Mouse (Mus musculus) lung, postnatal 25 days (tissue): ENCODE measurements around the gene Usp19.

Source experiments
- DNase-seq: peaks from one replicate; pipeline ENCODE4 v3.0.0; 2022; ENCODE audit warnings: low spot score

The Usp19 gene

GRCm38 (mm10) chr9:108469430-108469829 is 21.0 kb upstream of the Usp19 start:
- no peak for DNase-seq

DNA sequence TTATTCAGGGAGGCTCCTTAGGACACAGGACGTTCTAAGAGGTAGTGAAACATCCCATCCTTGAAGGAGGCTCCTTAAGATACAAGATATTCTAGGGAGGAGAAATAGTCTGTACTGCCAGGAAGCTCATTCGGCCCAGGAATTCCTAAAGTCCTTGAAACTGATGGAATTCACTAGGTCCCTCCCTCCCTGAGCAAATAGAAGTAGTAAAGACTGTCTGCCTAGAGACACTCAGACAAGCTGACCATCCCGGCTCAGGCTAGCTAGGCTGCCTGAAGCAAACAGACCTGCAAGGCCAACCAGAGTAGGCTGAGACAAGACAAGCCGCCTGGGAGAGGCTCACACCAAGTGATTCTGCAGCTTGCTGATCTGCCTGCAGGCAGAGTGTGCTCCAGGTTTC is 20.6 kb upstream of the Usp19 start:
- no peak for DNase-seq

DNA sequence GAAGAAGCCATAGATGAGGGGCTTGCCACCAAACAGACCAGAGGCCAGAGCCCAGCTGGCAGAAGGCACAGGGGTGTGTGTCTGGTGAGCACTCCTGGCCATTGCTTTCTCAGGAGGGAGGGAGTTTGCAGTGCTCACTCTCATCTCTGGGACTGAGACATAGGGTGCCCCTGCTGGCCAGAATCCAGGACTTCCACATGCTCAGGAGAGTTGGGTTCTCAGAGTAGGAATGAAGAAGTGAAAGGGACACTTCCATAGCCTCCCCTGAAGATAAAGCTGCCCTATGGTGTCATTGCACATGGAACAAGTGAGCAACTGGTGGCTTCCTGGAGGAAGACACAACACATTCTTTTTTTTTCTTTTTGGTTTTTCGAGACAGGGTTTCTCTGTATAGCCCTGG is 15.9 kb upstream of the Usp19 start:
- DNase-seq, result no peak

DNA sequence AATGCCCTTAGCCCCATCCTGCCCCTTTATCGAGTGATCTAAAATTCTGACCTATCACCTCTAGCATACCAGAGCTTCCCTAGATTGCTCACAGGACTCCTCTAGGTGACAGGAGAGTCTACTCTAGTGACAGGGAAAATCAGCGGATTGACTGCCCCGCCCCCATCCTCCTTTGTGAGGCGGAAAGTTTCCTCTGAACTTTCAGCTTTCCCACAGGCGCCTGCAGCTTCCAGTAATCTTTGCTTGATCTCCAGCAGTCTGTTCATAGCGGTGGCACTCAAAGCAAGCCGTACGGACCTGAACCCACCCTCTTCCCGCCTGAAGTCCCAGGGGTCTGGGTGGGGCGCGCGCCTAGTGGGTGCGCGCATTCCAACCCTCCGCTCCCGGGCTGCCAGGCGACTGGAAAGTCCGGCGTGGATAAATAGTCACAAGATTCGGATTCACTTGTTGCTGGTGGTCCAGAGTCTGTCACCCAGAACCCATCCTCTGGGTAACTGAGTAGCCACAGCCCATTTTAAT is 11.7 kb upstream of the Usp19 start:
- peak; percentile 84 for DNase-seq

DNA sequence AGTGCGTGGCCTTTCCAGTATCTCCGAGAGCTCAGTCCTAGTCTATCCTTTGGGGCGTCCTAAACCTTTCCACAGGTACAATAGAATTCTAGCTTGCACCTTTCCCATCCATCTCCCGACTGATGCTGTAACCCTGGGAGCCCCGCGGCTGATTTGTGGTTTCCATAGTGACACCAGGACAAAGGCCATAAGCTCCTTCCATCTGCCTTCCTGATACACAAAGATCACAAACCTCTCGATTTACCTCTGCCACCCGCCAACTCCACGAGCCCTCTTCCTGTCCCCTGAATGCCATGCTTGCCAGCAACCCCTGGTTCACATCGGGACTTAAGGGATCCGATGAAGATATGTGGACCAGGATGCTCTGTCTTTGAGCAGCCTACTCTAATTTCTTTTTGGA is 11.2 kb upstream of the Usp19 start:
- no peak for DNase-seq

GRCm38 (mm10) chr9:108479721-108480351 is 10.6 kb upstream of the Usp19 start, which contains the start of gene Lamb2:
TSS of gene Lamb2 (plus strand) at chr9:108479736.
- peak; percentile 80 for DNase-seq

GRCm38 (mm10) chr9:108480813-108481519 is 9.4 kb upstream of the Usp19 start:
- DNase-seq, result no peak

DNA sequence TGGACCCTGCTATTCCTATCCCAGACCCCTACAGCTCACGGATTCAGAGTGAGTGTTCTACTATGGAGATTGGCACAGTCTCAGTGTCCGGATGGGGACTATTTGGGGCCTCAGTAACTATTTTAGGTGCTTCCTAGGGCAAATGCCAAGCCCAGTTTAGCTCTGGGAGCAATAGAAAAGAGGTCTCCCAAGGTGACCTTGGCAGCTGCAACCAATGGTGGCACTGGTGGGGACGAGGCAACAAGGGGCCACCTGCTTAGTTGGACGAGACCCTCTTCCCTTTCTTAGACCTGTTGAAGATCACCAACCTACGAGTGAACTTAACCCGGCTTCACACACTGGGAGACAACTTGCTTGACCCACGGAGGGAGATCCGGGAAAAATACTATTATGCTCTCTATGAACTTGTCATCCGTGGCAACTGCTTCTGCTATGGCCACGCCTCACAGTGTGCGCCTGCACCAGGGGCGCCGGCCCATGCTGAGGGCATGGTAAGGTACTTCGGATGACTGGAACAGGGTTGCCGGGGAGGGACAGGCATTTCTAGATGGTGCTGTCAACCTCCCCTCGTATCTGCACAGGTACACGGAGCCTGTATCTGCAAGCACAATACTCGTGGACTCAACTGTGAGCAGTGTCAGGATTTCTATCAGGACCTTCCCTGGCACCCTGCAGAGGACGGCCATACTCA is 8.7 kb upstream of the Usp19 start:
- DNase-seq, result no peak

GRCm38 (mm10) chr9:108483051-108483790 is 7.2 kb upstream of the Usp19 start:
- no peak for DNase-seq

- no peak for DNase-seq
Observed at GRCm38 (mm10) chr9:108484021-108484420, 6.4 kb upstream of the Usp19 start.

DNA sequence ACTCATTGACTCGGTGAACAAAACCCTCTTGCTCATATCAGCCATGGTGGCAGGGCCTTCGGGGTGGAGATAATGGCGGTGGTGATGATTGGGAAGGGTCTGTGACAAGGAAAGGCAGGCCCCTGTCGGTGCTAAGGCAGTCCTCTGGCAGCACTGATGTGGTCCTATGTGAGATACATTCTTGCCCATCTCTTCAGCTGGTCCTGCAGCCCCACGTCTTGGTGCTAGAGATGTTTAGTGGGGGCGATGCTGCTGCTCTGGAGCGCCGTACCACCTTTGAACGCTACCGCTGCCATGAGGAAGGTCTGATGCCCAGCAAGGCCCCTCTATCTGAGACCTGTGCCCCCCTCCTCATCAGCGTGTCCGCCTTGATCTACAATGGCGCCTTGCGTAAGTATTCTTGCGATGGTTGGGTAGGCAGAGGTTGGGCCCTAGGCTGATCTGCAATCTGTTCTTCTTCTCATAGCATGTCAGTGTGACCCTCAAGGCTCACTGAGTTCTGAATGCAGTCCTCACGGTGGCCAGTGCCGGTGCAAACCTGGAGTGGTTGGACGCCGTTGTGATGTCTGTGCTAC is 5.0 kb upstream of the Usp19 start:
- no peak for DNase-seq

GRCm38 (mm10) chr9:108486973-108487530 is 3.4 kb upstream of the Usp19 start:
- no peak for DNase-seq

DNA sequence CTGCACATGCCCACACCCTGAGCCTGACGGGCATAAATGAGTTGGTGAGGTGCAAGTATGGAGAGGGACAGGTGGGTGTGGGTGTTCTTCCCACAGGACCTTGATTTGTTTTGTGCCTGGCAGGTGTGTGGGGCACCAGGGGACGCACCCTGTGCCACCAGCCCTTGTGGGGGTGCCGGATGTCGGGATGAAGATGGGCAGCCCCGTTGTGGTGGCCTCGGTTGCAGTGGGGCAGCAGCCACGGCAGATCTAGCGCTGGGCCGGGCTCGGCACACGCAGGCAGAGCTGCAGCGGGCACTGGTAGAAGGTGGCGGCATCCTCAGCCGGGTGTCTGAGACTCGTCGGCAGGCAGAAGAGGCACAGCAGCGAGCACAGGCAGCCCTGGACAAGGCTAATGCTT is 2.0 kb upstream of the Usp19 start:
- DNase-seq, result no peak

GRCm38 (mm10) chr9:108489215-108489614 is 1.2 kb upstream of the Usp19 start:
- no peak for DNase-seq

DNA sequence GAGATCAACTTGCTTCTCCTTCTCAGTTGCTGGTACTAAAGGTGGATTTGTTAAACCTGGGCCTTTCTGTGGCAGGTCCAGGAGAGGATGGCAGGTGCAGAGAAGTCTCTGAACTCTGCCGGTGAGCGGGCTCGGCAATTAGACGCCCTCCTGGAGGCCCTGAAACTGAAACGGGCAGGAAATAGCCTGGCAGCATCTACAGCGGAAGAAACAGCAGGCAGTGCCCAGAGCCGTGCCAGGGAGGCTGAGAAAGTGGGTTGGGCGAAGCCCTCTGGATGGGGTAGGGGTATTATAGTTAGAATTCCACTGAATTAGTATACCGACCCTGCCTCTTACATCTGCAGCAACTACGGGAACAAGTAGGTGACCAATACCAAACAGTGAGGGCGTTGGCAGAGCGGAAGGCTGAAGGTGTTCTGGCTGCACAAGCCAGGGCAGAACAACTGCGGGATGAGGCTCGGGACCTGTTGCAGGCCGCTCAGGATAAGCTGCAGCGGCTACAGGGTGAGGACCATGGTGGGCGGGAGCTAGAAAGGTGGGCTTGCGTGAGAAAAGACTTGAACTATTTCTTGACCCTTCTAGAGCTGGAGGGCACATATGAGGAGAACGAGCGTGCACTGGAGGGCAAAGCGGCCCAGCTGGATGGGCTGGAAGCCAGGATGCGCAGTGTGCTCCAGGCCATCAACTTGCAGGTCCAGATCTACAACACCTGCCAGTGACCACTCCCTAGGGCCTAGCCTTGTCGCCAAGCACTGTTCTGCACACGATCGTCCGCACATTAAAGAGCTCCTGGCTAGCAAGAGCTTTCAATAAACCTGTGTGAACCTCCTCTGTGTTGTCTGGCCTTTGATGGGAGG is 472 bp upstream of the Usp19 start:
- no peak for DNase-seq

DNA sequence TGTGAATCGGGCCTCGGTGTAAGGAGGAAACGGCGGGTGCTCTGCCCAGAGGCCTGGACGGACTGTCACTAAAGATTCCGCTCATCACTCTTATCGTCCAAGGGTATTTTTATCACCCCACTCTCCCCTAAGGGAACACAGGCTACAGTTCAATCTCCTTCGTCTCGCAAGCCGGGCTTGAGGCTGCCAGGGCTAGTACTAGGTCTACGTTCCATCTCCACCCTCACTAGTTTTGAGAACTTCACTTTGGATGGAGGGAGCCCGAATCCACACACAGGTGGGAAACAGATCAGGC is 831 bp downstream of the Usp19 start:
- no peak for DNase-seq

DNA sequence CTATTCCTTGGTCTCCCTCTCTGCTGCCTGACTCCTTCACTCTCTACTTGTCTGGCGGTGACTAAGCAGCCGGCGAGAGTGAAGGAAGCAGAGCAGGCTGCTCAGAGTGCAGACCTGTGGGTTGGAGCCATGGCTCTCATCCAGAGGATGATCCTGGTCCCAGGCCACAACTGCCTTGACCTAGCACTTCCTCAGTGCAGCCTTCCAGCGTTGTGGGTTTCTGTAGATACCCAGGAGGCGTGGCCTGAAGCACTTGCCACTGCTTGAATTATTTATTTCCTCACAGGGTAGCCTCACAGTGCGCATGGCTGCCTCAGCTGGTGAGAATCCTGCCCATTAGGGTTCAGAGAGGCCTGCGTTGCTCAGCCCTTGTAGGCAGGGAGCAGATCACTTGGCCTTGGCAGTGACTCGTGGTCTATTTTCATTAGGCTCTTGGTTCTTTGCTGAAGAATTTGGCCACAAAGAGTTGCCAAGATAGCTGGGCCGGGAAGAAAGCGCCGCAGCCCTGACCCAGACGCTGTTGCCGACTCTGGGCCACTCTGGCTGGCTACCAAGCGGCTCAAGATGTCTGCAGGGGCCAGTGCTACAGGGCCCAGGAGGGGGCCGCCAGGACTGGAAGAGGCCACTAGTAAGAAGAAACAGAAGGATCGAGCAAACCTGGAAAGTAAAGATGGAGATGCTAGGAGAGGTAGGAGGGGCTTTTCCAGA is 1.8 kb downstream of the Usp19 start:
- DNase-seq, result no peak

DNA sequence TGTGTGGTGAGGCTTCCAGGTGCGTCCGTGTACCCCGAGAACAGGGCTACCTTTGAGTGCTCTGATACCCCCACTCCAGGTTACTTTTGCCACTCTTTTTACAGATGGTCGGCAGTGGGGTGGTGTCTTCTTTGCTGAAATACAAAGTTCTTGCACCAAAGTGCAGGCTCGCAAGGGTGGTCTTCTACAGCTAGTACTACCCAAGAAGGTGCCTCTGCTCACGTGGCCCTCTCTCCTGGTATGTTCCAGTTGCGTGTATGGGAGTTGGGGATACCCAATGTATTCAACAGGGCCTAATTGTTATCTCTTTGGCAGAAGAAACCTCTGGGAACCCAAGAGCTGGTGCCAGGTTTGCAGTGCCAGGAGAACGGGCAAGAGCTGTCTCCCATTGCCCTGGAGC is 2.8 kb downstream of the Usp19 start:
- DNase-seq, result no peak

DNA sequence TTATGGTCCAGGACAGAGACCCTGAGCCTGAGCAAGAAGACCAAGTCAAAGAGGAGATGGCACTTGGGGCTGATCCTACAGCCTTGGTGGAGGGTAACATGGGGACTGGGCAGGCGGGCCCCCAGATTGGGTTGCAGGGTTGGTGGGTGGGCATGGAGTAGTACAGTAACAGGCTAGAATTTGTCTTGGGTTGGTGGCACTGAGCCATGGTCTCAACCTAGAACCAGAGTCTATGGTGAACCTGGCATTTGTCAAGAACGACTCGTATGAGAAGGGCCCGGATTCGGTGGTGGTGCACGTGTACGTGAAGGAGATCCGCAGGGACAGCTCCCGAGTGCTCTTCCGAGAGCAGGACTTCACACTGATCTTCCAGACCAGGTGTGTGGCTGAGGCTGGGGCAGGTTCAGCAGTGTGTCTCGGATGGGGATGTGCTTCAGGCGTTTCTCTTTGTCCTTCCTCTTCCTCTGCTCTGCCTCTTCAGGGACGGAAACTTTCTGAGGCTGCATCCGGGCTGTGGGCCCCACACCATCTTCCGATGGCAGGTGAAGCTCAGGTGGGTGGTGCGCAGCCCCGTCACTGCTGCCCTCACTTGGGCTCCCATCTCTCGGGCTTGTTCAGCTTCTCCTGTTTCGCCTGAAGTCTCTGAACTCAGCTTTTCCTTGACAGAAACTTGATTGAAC is 3.9 kb downstream of the Usp19 start:
- DNase-seq, result no peak

GRCm38 (mm10) chr9:108494905-108495304 is 4.5 kb downstream of the Usp19 start:
- no peak for DNase-seq
